Mouse (Mus musculus): ENCODE results near the gene Gm20388. TPM values are rescaled to one million over a fixed set of nuclear protein-coding genes. Genes with fewer than 3 reads are reported as not detected.

The Gm20388 gene
- total and polyA plus RNA-seq, 2 experiments from 2014 or later: 51.3 TPM; not detected in 1

- Histone ChIP-seq H3K36me3 (ENCODE audit: insufficient read depth) (peaks cover 57% of the 10 kb centered on the region), H3K27me3 (ENCODE audit: insufficient read depth, low read length) (no peaks in the 10 kb centered on the region), H3K4me3 (ENCODE audit: low read depth, low read length) (no peak overlapping the region), H3K9ac (no peak overlapping the region), H3K4me1 (ENCODE audit: insufficient read depth) (no peaks in the 10 kb centered on the region), H3K9me3 (ENCODE audit: low read length) (no peaks in the 10 kb centered on the region), H3K27ac (ENCODE audit: low read depth, low read length) (no peak overlapping the region), H3K4me2 (ENCODE audit: low read depth) (no peak overlapping the region)
- WGBS: 86% methylated on average over 8 of the region's 8 CpGs
- TF ChIP-seq CTCF (IDR thresholded peaks at IDR 0.05; ENCODE audit: low read depth): no peak
- ATAC-seq (no peak), DNase-seq (no peak)
Observed at GRCm38 (mm10) chr8:123382516-123382915, 3471.9 kb downstream of the Gm20388 start.

GRCm38 (mm10) chr8:123384883-123385540 lies 3474.4 kb downstream of the Gm20388 start:
- peaks cover 82% of the 10 kb centered on the region for H3K36me3 ChIP-seq (ENCODE audit: insufficient read depth)
- H3K4me3 ChIP-seq (ENCODE audit: low read depth, low read length): no peak overlapping the region
- H3K27me3 ChIP-seq (ENCODE audit: insufficient read depth, low read length): no peaks in the 10 kb centered on the region
- peak; percentile 54 for DNase-seq
- peak; percentile 74 for TF ChIP-seq CTCF (IDR thresholded peaks at IDR 0.05; ENCODE audit: low read depth)
- no peaks in the 10 kb centered on the region for H3K4me1 ChIP-seq (ENCODE audit: insufficient read depth)
- H3K4me2 ChIP-seq (ENCODE audit: low read depth): no peak overlapping the region
- no peak overlapping the region for H3K27ac ChIP-seq (ENCODE audit: low read depth, low read length)
- H3K9ac ChIP-seq: no peak overlapping the region
- peak; percentile 53; the same call in 1 of the 2 replicates for ATAC-seq
- no peaks in the 10 kb centered on the region for H3K9me3 ChIP-seq (ENCODE audit: low read length)
- WGBS: 65% methylated on average over 9 of the region's 9 CpGs

GRCm38 (mm10) chr8:123387041-123387440 lies 3476.4 kb downstream of the Gm20388 start:
- ATAC-seq (no peak), DNase-seq (no peak)
- no peaks in the 10 kb centered on the region for H3K9me3 ChIP-seq (ENCODE audit: low read length)
- peaks cover 91% of the 10 kb centered on the region for H3K36me3 ChIP-seq (ENCODE audit: insufficient read depth)
- WGBS: 87% methylated on average over 3 of the region's 3 CpGs
- no peak overlapping the region for H3K4me3 ChIP-seq (ENCODE audit: low read depth, low read length)
- TF ChIP-seq CTCF (IDR thresholded peaks at IDR 0.05; ENCODE audit: low read depth): no peak
- no peak overlapping the region for H3K9ac ChIP-seq
- H3K4me2 ChIP-seq (ENCODE audit: low read depth): no peak overlapping the region
- H3K27me3 ChIP-seq (ENCODE audit: insufficient read depth, low read length): no peaks in the 10 kb centered on the region
- H3K4me1 ChIP-seq (ENCODE audit: insufficient read depth): no peaks in the 10 kb centered on the region
- H3K27ac ChIP-seq (ENCODE audit: low read depth, low read length): no peak overlapping the region

GRCm38 (mm10) chr8:123387801-123388200 lies 3477.2 kb downstream of the Gm20388 start:
- H3K4me2 ChIP-seq (ENCODE audit: low read depth): no peak overlapping the region
- ATAC-seq (no peak), DNase-seq (no peak)
- H3K9me3 ChIP-seq (ENCODE audit: low read length): no peaks in the 10 kb centered on the region
- 94% methylated on average over 8 of the region's 8 CpGs for WGBS
- H3K27ac ChIP-seq (ENCODE audit: low read depth, low read length): no peak overlapping the region
- H3K36me3 ChIP-seq (ENCODE audit: insufficient read depth): peaks cover 93% of the 10 kb centered on the region
- no peak for TF ChIP-seq CTCF (IDR thresholded peaks at IDR 0.05; ENCODE audit: low read depth)
- H3K4me1 ChIP-seq (ENCODE audit: insufficient read depth): no peaks in the 10 kb centered on the region
- H3K4me3 ChIP-seq (ENCODE audit: low read depth, low read length): no peak overlapping the region
- H3K9ac ChIP-seq: no peak overlapping the region
- H3K27me3 ChIP-seq (ENCODE audit: insufficient read depth, low read length): no peaks in the 10 kb centered on the region

- WGBS: 92% methylated on average over 7 of the region's 7 CpGs
- no peaks in the 10 kb centered on the region for H3K4me1 ChIP-seq (ENCODE audit: insufficient read depth)
- H3K9me3 ChIP-seq (ENCODE audit: low read length): no peaks in the 10 kb centered on the region
- no peak for ATAC-seq
- no peak for DNase-seq
- no peak overlapping the region for H3K9ac ChIP-seq
- no peak overlapping the region for H3K4me2 ChIP-seq (ENCODE audit: low read depth)
- H3K27ac ChIP-seq (ENCODE audit: low read depth, low read length): no peak overlapping the region
- no peak overlapping the region for H3K4me3 ChIP-seq (ENCODE audit: low read depth, low read length)
- H3K27me3 ChIP-seq (ENCODE audit: insufficient read depth, low read length): no peaks in the 10 kb centered on the region
- no peak for TF ChIP-seq CTCF (IDR thresholded peaks at IDR 0.05; ENCODE audit: low read depth)
- peaks cover 93% of the 10 kb centered on the region for H3K36me3 ChIP-seq (ENCODE audit: insufficient read depth)
Observed at GRCm38 (mm10) chr8:123389026-123389425, 3478.4 kb downstream of the Gm20388 start.

GRCm38 (mm10) chr8:123398308-123398707 lies 3487.7 kb downstream of the Gm20388 start:
- no peak overlapping the region for H3K4me2 ChIP-seq (ENCODE audit: low read depth)
- no peak overlapping the region for H3K9ac ChIP-seq
- H3K9me3 ChIP-seq (ENCODE audit: low read length): no peaks in the 10 kb centered on the region
- no peaks in the 10 kb centered on the region for H3K27me3 ChIP-seq (ENCODE audit: insufficient read depth, low read length)
- no peaks in the 10 kb centered on the region for H3K4me1 ChIP-seq (ENCODE audit: insufficient read depth)
- H3K27ac ChIP-seq (ENCODE audit: low read depth, low read length): no peak overlapping the region
- no peak for DNase-seq
- no peak for ATAC-seq
- no peak overlapping the region for H3K4me3 ChIP-seq (ENCODE audit: low read depth, low read length)
- no peak for TF ChIP-seq CTCF (IDR thresholded peaks at IDR 0.05; ENCODE audit: low read depth)
- peaks cover 99% of the 10 kb centered on the region for H3K36me3 ChIP-seq (ENCODE audit: insufficient read depth)
- 95% methylated on average over 13 of the region's 13 CpGs for WGBS

- no peak for TF ChIP-seq CTCF (IDR thresholded peaks at IDR 0.05; ENCODE audit: low read depth)
- Histone ChIP-seq H3K9me3 (ENCODE audit: low read length) (no peaks in the 10 kb centered on the region), H3K4me1 (ENCODE audit: insufficient read depth) (no peaks in the 10 kb centered on the region), H3K27me3 (ENCODE audit: insufficient read depth, low read length) (no peaks in the 10 kb centered on the region), H3K4me3 (ENCODE audit: low read depth, low read length) (no peak overlapping the region), H3K4me2 (ENCODE audit: low read depth) (no peak overlapping the region), H3K27ac (ENCODE audit: low read depth, low read length) (no peak overlapping the region), H3K9ac (no peak overlapping the region), H3K36me3 (ENCODE audit: insufficient read depth) (peaks cover 67% of the 10 kb centered on the region)
- WGBS: 89% methylated on average over 9 of the region's 9 CpGs
- DNase-seq (no peak), ATAC-seq (no peak)
Observed at GRCm38 (mm10) chr8:123401936-123402335, 3491.3 kb downstream of the Gm20388 start.

All from forebrain, postnatal 0 days (tissue).